Mouse (Mus musculus): ENCODE data around the gene Adat2.

DNA sequence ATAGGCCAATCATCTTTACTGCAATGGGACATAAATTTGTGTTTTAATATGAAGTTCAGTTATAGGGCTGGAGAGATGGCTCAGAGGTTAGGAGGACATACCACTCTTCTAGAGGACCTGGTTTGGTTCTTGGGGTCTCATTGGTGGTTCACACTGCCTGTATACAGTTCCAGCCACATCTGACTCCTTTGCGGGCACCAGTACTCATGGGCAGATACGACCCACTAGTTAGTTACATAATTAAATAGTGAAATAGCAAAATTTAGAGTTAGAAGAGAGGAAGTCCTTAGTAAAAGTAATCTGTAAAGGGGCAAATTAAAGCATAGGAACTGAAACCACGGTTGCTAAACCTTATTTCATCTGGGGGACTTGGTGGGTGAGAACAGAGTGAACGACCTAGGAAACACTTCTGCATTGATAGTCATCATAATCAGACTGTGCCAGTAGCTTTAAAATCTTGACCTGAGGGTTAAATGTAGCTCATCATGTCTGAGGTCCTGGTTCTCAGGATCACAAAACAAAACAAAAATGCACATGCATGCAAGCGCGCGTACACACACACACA lies 12.8 kb upstream of the Adat2 start:
- TF ChIP-seq CTCF (conservative IDR thresholded peaks at IDR 0.05 in 1 of 2, IDR thresholded peaks at IDR 0.05 in 1 of 2; ENCODE audit: low read depth in 2 of 2, low read length in 2 of 2) (no peak), ZNF384 (IDR thresholded peaks at IDR 0.05; ENCODE audit: low read depth, low read length) (no peak)
